Mouse (Mus musculus): ENCODE measurements around the gene Stxbp1.

- TF ChIP-seq POLR2A (IDR thresholded peaks at IDR 0.05; ENCODE audit: insufficient read depth, low read length) = no peak
- no peak for TF ChIP-seq CTCF (IDR thresholded peaks at IDR 0.05; ENCODE audit: low read depth, low read length)
Measured at GRCm38 (mm10) chr2:32847468-32847821, 400 bp upstream of the Stxbp1 start.

Data from ES-Bruce4 (cell line).